Mouse (Mus musculus) brown adipose tissue, adult 24 weeks (tissue): Measurements from ENCODE around the gene Gm826. TPM values are rescaled to one million over a fixed set of nuclear protein-coding genes. Genes with fewer than 3 reads are reported as not detected.

ENCODE experiments used
- H3K27ac ChIP-seq: fragments of 200-500 bp; replicated peaks from 2 replicates; pipeline ENCODE4 v1.5.1; 2012; ENCODE audit warnings: low read depth, mild to moderate bottlenecking, low read length
- H3K4me1 ChIP-seq: fragments of 200-500 bp; 2 replicates; pipeline ENCODE4 v1.6.1; 2012; ENCODE audit warnings: low read length, mixed read lengths; ENCODE audit not compliant: control insufficient read depth, insufficient read depth, insufficient read length
- H3K4me3 ChIP-seq: fragments of 200-500 bp; 2 replicates; pipeline ENCODE4 v1.5.1; 2012; ENCODE audit warnings: low read depth, mild to moderate bottlenecking, low read length, moderate library complexity; ENCODE audit not compliant: insufficient read depth
- polyA plus RNA-seq: library from polyadenylated mRNA; stranded (reverse); fragments of >200 nt; gene quantifications from 2 replicates; pipeline ENCODE4 v1.2.4, GENCODE M21; 2012; ENCODE audit not compliant: missing spikeins, insufficient read depth, insufficient read length

The Gm826 gene
- polyA plus RNA-seq, 1 experiment, result 2.1 TPM

- Histone ChIP-seq H3K4me1 (0 out of 2 replicates have a peak, but pooled peaks cover 4% of the 10 kb centered on the region), H3K27ac (peak overlapping the region; percentile 51; the same call in 1 of the 2 replicates), H3K4me3 (no peak overlapping the region)
Measured at GRCm38 (mm10) chr2:160267828-160268453, 66.0 kb downstream of the Gm826 start.

GRCm38 (mm10) chr2:160263861-160264260, 70.1 kb downstream of the Gm826 start:
- Histone ChIP-seq H3K4me1 (0 out of 2 replicates have a peak, but pooled peaks cover 4% of the 10 kb centered on the region), H3K4me3 (no peak overlapping the region), H3K27ac (no peak overlapping the region)

GRCm38 (mm10) chr2:160261538-160261937, 72.4 kb downstream of the Gm826 start:
- Histone ChIP-seq H3K27ac (no peak overlapping the region), H3K4me1 (no peaks in the 10 kb centered on the region), H3K4me3 (no peak overlapping the region)

Other genes with a start within 250 kb of the Gm826 start
- 6.1 and 9.8 TPM in 2 replicates for gene Mafb, start 32.9 kb upstream of the Gm826 start, polyA plus RNA-seq